Mouse (Mus musculus): Measurements from ENCODE around the gene C1ra. TPM values are rescaled to one million over a fixed set of nuclear protein-coding genes. Genes with fewer than 3 reads are reported as not detected.
A peak's percentile ranks its signal among the peaks of the same experiment; 100 is the strongest.
"Not testable (repeated sequence)": the region's sequence is repeated elsewhere in the genome, so short reads cannot be mapped to it uniquely, and the experiment has no call there.

The C1ra gene
- total RNA-seq (2021), result 1 to 10 TPM; 6.9 to 8.8 TPM

GRCm38 (mm10) chr6:124512355-124512836, at the start of gene C1ra:
TSS of gene C1ra (plus strand) at chr6:124512405.
- DNase-seq, result peak; percentile 62 to 77
- intact Hi-C loops (cut with DNase I), result no loop called here

DNA sequence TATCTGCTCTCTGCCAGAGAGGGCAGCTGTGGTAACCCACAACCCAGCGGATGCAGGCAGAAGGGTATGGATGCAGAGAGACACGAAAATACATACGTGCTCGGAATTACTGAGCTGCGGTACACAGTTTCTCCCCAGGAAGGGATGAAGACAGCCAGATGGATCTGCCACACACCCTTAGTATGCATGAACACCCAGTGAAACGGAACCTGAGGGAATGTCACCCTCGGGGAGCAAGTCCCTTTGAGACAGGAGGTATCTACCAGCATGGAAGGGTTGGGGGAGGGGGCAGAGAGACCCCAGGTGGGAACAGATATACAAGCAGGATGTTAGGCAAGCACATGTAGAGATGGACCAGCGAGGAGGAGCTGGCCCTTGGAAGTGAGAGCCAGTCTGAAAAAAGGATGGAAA, 48.3 kb upstream of the C1ra start:
- intact Hi-C loops (cut with DNase I), result no loop called here
- no peak for DNase-seq

GRCm38 (mm10) chr6:124464305-124465271, 47.6 kb upstream of the C1ra start, which contains the start of gene Clstn3:
TSS of gene Clstn3 (minus strand) at chr6:124464794.
- intact Hi-C loops (cut with DNase I), result no loop called here
- DNase-seq, result peak; percentile 59 to 68

GRCm38 (mm10) chr6:124465299-124465698, 46.9 kb upstream of the C1ra start:
- intact Hi-C loops (cut with DNase I), result no loop called here
- no peak for DNase-seq

- DNase-seq, result no peak
- intact Hi-C loops (cut with DNase I), result no loop called here
Measured at GRCm38 (mm10) chr6:124465729-124466128, 46.5 kb upstream of the C1ra start.

DNA sequence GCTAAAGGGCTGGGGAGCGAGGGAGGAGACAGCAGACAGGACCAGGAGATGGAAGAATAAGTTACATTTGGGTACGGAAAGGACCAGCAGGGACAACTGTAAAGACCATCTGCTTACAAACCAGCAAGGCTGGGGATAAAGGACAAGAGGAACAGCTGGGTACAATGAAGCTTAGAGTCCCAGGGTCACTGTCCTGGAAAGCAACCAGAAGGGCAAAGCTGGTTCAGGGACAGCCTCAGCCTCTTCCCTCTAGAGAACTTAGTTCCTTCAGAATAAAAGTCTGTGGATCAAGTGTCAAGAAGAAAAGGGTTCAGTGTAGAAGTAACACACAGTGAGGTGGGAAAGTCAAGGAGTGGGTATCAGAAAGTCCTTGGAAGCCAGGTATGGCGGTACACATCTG, 41.1 kb upstream of the C1ra start:
- intact Hi-C loops (cut with DNase I), result no loop called here
- DNase-seq, result no peak

- intact Hi-C loops (cut with DNase I); DNase-seq: not testable (repeated sequence)
Measured at GRCm38 (mm10) chr6:124471783-124472638, 40.2 kb upstream of the C1ra start.

DNA sequence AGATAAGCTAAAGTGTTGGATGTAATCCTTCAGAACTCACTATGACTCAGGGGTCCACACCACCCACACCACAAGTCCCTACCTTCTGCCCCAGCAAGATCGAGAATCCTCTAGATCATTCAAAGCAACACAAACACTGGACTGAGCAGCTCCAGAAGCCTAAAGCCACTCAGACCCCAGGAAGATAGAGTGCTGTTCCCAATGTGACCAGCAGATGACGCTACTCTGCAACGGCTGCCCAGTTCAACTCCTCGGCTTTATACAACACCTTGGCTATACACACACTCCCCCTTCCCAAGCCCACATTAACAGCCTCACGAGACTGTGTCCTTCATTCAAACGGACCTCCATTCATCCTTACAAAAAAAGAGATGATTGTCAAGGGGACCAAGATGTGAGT, 39.4 kb upstream of the C1ra start:
- peak; percentile 24 to 63 for DNase-seq
- intact Hi-C loops (cut with DNase I), result no loop called here

GRCm38 (mm10) chr6:124474621-124475020, 37.6 kb upstream of the C1ra start:
- intact Hi-C loops (cut with DNase I), result no loop called here
- no peak for DNase-seq

DNA sequence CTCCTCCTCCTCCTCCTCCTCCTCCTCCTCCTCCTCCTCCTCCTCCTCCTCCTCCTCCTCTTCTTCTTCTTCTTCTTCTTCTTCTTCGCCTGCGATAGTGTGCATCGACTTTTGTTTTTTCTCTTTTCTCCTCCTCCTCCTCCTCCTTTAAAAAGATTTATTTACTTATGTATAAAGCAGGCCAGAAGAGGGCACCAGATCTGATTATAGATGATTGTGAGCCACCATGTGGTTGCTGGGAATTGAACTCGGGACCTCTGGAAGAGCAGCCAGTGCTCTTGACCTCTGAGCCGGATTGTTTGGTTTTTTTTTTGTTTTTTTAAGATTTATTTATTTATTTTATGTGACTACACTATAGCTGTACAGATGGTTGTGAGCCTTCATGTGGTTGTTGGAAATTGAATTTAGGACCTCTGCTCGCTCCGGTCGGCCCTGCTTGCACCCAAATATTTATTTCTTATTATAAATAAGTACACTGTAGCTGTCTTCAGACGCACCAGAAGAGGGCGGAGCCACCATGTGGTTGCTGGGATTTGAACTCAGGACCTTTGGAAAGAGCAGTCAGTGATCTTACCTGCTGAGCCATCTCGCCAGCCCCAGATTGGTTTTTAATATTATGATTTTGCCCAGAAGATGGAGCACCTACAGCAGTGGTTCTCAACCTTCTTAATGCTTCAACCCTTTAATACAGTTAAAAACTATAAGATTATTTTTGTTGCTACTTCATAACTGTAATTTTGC, 36.7 kb upstream of the C1ra start:
- intact Hi-C loops (cut with DNase I); DNase-seq: not testable (repeated sequence)

DNA sequence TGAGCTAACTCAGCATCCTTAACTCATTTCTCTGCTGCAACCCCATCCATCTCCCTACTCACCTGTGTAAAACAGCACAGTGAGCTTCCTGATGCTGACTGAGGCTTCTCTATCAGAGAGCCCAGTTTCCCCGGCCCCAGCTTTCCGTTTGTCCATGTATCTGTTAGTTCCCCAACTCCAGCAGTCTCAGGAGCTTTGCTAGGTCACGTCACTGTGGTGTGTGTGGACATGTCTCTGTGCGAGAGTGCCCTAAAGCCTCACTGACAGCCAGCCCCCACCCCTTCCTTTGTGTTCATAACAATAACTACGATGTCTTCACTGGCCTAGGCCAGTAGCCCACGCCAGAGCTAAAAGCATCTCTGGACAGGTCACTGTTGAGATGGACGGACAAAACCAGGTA, 36.0 kb upstream of the C1ra start:
- intact Hi-C loops (cut with DNase I), result no loop called here
- DNase-seq, result no peak

- intact Hi-C loops (cut with DNase I), result no loop called here
Measured at GRCm38 (mm10) chr6:124476796-124477195, 35.4 kb upstream of the C1ra start.

DNA sequence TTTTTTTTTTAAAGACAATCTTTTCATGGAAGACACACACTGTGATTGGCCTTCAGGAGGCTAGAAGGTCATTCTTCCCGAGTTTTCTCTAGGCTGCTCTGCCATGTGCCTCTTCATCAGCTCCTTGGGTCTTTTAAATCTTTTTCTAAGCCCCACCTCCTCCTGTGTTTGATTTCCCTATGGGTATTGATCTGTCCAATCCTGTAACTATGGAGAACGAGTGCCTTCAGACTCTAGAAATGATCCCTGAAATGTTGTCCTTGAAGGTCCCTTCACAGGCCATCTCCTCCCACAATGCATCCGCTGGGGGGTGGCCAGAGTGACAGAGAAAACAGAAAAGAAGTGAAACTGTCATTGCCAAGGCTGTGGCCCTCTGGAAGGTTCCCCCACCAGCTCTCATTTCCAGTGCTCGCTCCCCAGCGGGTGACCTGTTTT, 35.0 kb upstream of the C1ra start:
- intact Hi-C loops (cut with DNase I), result no loop called here
- no peak for DNase-seq

More at GRCm38 (mm10) chr6:124476796-124477195, 35.4 kb upstream of the C1ra start:
- no peak for DNase-seq

DNA sequence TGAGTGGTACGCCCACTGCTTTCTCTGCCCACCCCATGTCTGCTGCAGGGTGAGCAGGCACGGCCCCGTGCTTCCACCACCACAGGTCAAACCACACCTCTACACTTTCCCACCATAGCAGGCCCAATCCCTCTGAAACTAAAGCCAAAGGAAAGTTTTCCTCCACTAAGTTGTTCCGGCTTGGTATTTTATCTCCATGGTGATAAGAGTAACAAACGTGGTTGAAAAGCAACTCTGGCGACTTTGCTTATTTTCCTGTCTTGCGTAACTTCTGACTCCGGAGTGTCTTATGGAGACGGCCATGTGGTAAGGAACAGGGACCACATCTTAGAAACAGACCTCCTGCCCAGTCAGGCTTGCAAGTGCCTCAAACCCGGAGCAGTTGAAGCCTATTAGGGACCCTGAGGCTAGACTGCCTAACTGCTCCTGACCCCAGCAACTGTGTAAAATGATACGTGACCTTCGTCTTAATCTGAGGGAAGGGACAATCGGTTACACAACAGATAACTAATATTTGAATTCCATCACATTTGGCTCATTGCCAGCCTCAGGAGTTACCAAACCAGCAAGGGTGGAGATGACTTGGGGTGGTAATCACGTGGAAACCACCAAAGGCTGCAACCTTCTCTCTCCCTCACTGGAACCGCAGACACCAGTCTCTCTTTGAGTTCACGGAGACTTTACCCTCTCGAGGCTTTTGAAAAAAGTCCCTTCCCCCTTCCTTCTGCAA, 34.1 kb upstream of the C1ra start:
- peak; percentile 23 to 28 for DNase-seq
- intact Hi-C loops (cut with DNase I), result no loop called here

- intact Hi-C loops (cut with DNase I), result no loop called here
- no peak for DNase-seq
Measured at GRCm38 (mm10) chr6:124478874-124479572, 33.2 kb upstream of the C1ra start.

GRCm38 (mm10) chr6:124479573-124479930, 32.7 kb upstream of the C1ra start:
- no peak for DNase-seq
- intact Hi-C loops (cut with DNase I), result no loop called here

DNA sequence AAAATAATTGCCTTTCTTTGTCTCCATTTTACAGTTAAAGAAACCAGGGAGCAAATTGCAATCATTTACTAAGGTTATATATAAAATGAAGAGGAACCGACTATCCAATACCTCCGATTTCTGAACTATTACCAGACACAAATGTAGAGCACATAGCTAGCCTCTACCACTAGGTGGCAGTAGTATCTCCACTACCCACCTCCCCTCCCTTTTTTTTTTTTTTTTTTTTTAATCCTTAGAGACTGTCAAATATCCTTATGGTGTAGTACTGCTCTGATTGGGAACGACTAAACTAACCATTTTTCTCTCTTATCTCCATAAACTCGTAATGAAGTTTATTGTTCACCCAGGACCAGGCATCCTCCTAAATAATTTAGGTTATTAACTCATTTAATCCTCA, 31.9 kb upstream of the C1ra start:
- peak; percentile 20 to 41 for DNase-seq
- intact Hi-C loops (cut with DNase I), result loop anchor here (5.0 kb wide), 1 partner anchor 62 kb away; the partner anchor contains the start of gene C1s1

DNA sequence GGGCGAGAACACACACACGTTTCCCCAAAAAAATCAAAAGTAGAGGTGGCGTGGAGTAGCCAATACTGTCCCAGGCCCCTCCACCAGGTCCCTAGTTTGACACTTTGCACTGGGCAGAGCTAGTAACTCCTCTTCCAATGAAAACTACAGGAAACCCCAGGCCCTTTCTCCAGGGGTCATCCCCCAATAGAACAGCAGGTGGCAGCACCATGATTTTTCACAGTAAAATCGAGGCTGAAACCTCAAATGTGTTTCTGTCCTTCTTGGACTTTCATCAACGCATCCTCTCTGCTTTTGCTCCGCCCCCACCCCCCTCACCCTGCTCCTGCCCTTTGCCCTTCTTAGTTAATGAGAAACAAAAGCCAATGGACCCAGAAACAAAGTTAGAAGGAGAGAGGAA, 30.6 kb upstream of the C1ra start:
- peak; percentile 42 to 74 for DNase-seq
- intact Hi-C loops (cut with DNase I), result loop anchor here (5.0 kb wide), 1 partner anchor 61 kb away; the partner anchor contains the start of gene C1s1

DNA sequence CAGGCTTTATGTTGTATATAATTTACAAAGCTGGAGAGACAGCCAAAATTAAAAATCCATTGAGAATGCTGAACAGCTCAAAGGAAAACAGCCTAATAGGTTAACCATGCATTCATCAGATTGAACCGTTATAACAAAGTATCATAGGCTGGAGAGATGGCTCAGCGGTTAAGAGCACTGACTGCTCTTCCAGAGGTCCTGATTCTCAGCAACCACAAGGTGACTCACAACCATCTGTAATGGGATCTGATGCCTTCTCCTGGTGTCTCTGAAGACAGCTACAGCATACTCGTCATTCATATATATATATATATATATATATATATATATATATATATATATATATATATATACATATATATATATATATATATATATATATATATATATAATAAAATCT, 28.4 kb upstream of the C1ra start:
- intact Hi-C loops (cut with DNase I), result loop anchor here (5.0 kb wide), 1 partner anchor 58 kb away; the partner anchor contains the start of gene C1s1
- not testable (repeated sequence) for DNase-seq
